Mouse (Mus musculus): ENCODE data around the gene Exoc7. TPM values are rescaled to one million over a fixed set of nuclear protein-coding genes. Genes with fewer than 3 reads are reported as not detected.

Exoc7 gene
- total RNA-seq, 1 experiment: 26.4 TPM

DNA sequence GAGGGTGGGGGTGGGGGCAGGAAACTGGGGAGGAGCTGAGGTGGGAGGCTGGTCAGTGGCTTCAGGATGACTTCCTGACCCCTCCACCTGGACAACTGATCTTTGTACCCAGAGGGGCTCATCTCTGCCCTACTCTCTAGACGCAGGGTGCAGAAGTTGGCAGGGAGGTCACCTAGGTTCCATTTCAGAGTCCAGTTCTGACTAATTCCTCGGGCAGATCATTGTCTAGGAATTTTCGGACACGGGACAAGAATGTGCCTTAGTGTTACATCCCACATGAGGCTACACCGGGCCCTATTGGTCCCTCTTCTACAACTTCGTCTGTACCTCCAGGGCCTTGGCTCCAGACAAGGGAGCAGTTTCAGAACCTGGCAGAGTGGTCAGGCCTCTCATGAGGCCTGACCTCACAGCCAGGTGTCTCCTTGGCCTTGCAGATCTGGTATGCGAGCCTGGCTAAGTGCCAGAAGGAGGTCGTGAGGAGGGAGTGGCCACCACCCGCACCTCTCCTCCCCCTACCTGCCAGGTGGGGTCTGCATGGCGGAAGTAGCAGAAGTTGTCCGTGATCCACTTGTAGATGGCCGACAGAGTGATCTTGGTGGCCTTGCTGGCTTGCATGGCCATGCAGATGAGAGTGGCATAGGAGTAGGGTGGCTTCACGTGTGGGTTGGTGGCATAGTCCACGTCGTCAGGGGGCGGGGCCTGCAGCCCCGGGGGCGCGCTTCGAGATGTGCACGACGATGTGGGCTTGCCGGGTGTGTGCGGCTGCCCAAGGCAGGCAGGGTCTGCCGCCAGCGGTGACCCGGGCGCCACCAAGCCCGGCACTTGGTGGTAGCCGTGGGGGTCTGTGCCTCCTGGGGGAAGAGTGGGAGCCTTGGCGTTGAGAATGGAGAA lies 26.7 kb upstream of the Exoc7 start:
- TF ChIP-seq CHD2 (IDR thresholded peaks at IDR 0.05; ENCODE audit: low read depth, low read length): no peak
- TF ChIP-seq HCFC1 (IDR thresholded peaks at IDR 0.05; ENCODE audit: borderline replicate concordance, insufficient read depth, low read length): no peak
- no peak for TF ChIP-seq MAFK (IDR thresholded peaks at IDR 0.05; ENCODE audit: insufficient read depth, low read depth, low read length)
- no peak for TF ChIP-seq ZC3H11A (IDR thresholded peaks at IDR 0.05; ENCODE audit: borderline replicate concordance, low read depth, low read length)
- no peak for TF ChIP-seq ZNF384 (IDR thresholded peaks at IDR 0.05; ENCODE audit: low read depth, low read length)
- Histone ChIP-seq H3K36me3 (ENCODE audit: control insufficient read depth, insufficient read depth, low read length, poor library complexity, severe bottlenecking) (no peaks in the 10 kb centered on the region), H3K9ac (ENCODE audit: insufficient read depth, low read depth, low read length, poor library complexity, severe bottlenecking) (no peak overlapping the region), H3K4me1 (ENCODE audit: control insufficient read depth in 2 of 2, insufficient read depth in 2 of 2, low read length in 2 of 2, poor library complexity in 1 of 2) (peaks cover 6 to 47% of the 10 kb centered on the region in 2 experiments), H3K4me3 (ENCODE audit: insufficient read depth in 1 of 2, low read depth in 1 of 2, low read length in 2 of 2, poor library complexity in 1 of 2, severe bottlenecking in 1 of 2) (peak overlapping the region; percentile 27 to 55; a peak in 3 of 4 replicates), H3K27ac (ENCODE audit: insufficient read depth, low read depth, low read length, poor library complexity, severe bottlenecking) (no peak overlapping the region), H3K9me3 (ENCODE audit: control insufficient read depth, insufficient read depth, low read depth, low read length) (no peaks in the 10 kb centered on the region)
- no peak for DNase-seq (ENCODE audit: low read depth, low spot score)
- in situ Hi-C loops (cut with MboI; ENCODE audit: low sequenced_read_pairs in 2 of 2, unreplicated experiment in 2 of 2): no loop called here

DNA sequence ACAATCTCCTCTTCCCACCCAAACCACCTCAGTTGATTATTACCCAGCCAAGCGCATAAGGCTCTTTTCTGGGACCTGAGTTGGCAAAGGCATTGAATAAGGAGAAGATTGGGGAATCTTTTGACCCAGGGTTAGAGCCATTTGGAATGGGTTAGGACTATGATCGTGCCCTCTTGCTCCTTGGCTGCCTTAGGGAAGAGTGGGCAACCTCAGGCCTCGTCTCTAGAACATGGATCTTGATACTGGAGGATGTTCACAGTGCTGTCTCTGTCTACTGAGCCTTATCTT lies 25.9 kb upstream of the Exoc7 start:
- Histone ChIP-seq H3K27ac (ENCODE audit: insufficient read depth, low read depth, low read length, poor library complexity, severe bottlenecking) (no peak overlapping the region), H3K4me3 (ENCODE audit: insufficient read depth in 1 of 2, low read depth in 1 of 2, low read length in 2 of 2, poor library complexity in 1 of 2, severe bottlenecking in 1 of 2) (no peak overlapping the region), H3K36me3 (ENCODE audit: control insufficient read depth, insufficient read depth, low read length, poor library complexity, severe bottlenecking) (no peaks in the 10 kb centered on the region), H3K9ac (ENCODE audit: insufficient read depth, low read depth, low read length, poor library complexity, severe bottlenecking) (no peak overlapping the region), H3K4me1 (ENCODE audit: control insufficient read depth in 2 of 2, insufficient read depth in 2 of 2, low read length in 2 of 2, poor library complexity in 1 of 2) (peaks cover 11 to 50% of the 10 kb centered on the region in 2 experiments), H3K9me3 (ENCODE audit: control insufficient read depth, insufficient read depth, low read depth, low read length) (no peaks in the 10 kb centered on the region)
- TF ChIP-seq ZC3H11A (IDR thresholded peaks at IDR 0.05; ENCODE audit: borderline replicate concordance, low read depth, low read length): no peak
- TF ChIP-seq CHD2 (IDR thresholded peaks at IDR 0.05; ENCODE audit: low read depth, low read length): no peak
- TF ChIP-seq MAFK (IDR thresholded peaks at IDR 0.05; ENCODE audit: insufficient read depth, low read depth, low read length): no peak
- no peak for TF ChIP-seq ZNF384 (IDR thresholded peaks at IDR 0.05; ENCODE audit: low read depth, low read length)
- no peak for TF ChIP-seq HCFC1 (IDR thresholded peaks at IDR 0.05; ENCODE audit: borderline replicate concordance, insufficient read depth, low read length)
- no peak for DNase-seq (ENCODE audit: low read depth, low spot score)
- in situ Hi-C loops (cut with MboI; ENCODE audit: low sequenced_read_pairs in 2 of 2, unreplicated experiment in 2 of 2): no loop called here

GRCm38 (mm10) chr11:116332232-116332982 lies 25.4 kb upstream of the Exoc7 start:
- peak overlapping the region; percentile 8; the same call in 1 of the 2 replicates for H3K9ac ChIP-seq (ENCODE audit: insufficient read depth, low read depth, low read length, poor library complexity, severe bottlenecking)

DNA sequence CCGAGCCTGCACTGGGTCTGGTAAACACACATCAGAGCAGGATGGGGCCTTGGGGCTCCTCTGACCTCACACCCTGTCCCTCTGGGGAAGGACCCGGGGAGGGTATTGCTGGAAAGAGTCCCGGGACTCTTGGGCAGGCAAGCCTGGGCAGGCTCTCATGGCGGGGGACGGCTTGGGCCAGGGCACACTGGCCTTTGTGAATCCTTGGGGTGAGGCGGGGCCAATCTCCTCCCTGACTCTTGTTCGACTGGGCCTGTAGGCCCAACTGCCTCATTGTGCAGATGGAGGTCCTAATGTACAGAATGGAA lies 23.1 kb upstream of the Exoc7 start:
- in situ Hi-C loops (cut with MboI; ENCODE audit: low sequenced_read_pairs in 2 of 2, unreplicated experiment in 2 of 2): no loop called here
- Histone ChIP-seq H3K9ac (ENCODE audit: insufficient read depth, low read depth, low read length, poor library complexity, severe bottlenecking) (0 out of 2 replicates have a peak overlapping the region, but pooled peaks have one; percentile 34), H3K9me3 (ENCODE audit: control insufficient read depth, insufficient read depth, low read depth, low read length) (no peaks in the 10 kb centered on the region), H3K36me3 (ENCODE audit: control insufficient read depth, insufficient read depth, low read length, poor library complexity, severe bottlenecking) (no peaks in the 10 kb centered on the region), H3K4me3 (ENCODE audit: insufficient read depth in 1 of 2, low read depth in 1 of 2, low read length in 2 of 2, poor library complexity in 1 of 2, severe bottlenecking in 1 of 2) (no peak overlapping the region), H3K27ac (ENCODE audit: insufficient read depth, low read depth, low read length, poor library complexity, severe bottlenecking) (peak overlapping the region; percentile 64), H3K4me1 (ENCODE audit: control insufficient read depth in 2 of 2, insufficient read depth in 2 of 2, low read length in 2 of 2, poor library complexity in 1 of 2) (peaks cover 15 to 76% of the 10 kb centered on the region in 2 experiments)
- no peak for DNase-seq (ENCODE audit: low read depth, low spot score)
- no peak for TF ChIP-seq HCFC1 (IDR thresholded peaks at IDR 0.05; ENCODE audit: borderline replicate concordance, insufficient read depth, low read length)
- TF ChIP-seq MAFK (IDR thresholded peaks at IDR 0.05; ENCODE audit: insufficient read depth, low read depth, low read length): no peak
- no peak for TF ChIP-seq ZNF384 (IDR thresholded peaks at IDR 0.05; ENCODE audit: low read depth, low read length)
- TF ChIP-seq CHD2 (IDR thresholded peaks at IDR 0.05; ENCODE audit: low read depth, low read length): no peak
- no peak for TF ChIP-seq ZC3H11A (IDR thresholded peaks at IDR 0.05; ENCODE audit: borderline replicate concordance, low read depth, low read length)

More at GRCm38 (mm10) chr11:116332232-116332982, 25.4 kb upstream of the Exoc7 start:
- no peak for DNase-seq (ENCODE audit: low read depth, low spot score)
- H3K36me3 ChIP-seq (ENCODE audit: control insufficient read depth, insufficient read depth, low read length, poor library complexity, severe bottlenecking): no peaks in the 10 kb centered on the region
- H3K4me3 ChIP-seq (ENCODE audit: insufficient read depth in 1 of 2, low read depth in 1 of 2, low read length in 2 of 2, poor library complexity in 1 of 2, severe bottlenecking in 1 of 2): no peak overlapping the region
- no peak for TF ChIP-seq CHD2 (IDR thresholded peaks at IDR 0.05; ENCODE audit: low read depth, low read length)
- no peak for TF ChIP-seq HCFC1 (IDR thresholded peaks at IDR 0.05; ENCODE audit: borderline replicate concordance, insufficient read depth, low read length)
- no peak for TF ChIP-seq ZNF384 (IDR thresholded peaks at IDR 0.05; ENCODE audit: low read depth, low read length)
- no peak for TF ChIP-seq ZC3H11A (IDR thresholded peaks at IDR 0.05; ENCODE audit: borderline replicate concordance, low read depth, low read length)
- TF ChIP-seq MAFK (IDR thresholded peaks at IDR 0.05; ENCODE audit: insufficient read depth, low read depth, low read length): no peak
- H3K9me3 ChIP-seq (ENCODE audit: control insufficient read depth, insufficient read depth, low read depth, low read length): no peaks in the 10 kb centered on the region
- H3K4me1 ChIP-seq (ENCODE audit: control insufficient read depth in 2 of 2, insufficient read depth in 2 of 2, low read length in 2 of 2, poor library complexity in 1 of 2): peaks cover 11 to 55% of the 10 kb centered on the region in 2 experiments
- in situ Hi-C loops (cut with MboI; ENCODE audit: low sequenced_read_pairs in 2 of 2, unreplicated experiment in 2 of 2): no loop called here
- H3K27ac ChIP-seq (ENCODE audit: insufficient read depth, low read depth, low read length, poor library complexity, severe bottlenecking): 0 out of 2 replicates have a peak overlapping the region, but pooled peaks have one; percentile 12
